Mouse (Mus musculus) naive thymus-derived CD4-positive, alpha-beta T cell, adult 2 months (primary cell): ENCODE data around the gene 1700007K13Rik.
"Not testable (repeated sequence)": the region's sequence is repeated elsewhere in the genome, so short reads cannot be mapped to it uniquely, and the experiment has no call there.

Experiments
- DNase-seq: peaks from one replicate; pipeline ENCODE4 v3.0.0-alpha.2; 2011; ENCODE audit warnings: low read depth

Gene 1700007K13Rik

GRCm38 (mm10) chr2:28465836-28466518, at the start of gene 1700007K13Rik:
TSS of gene 1700007K13Rik (minus strand) at chr2:28466332.
- peak; percentile 74 for DNase-seq

GRCm38 (mm10) chr2:28514489-28514888, 48.4 kb upstream of the 1700007K13Rik start:
- peak; percentile 96 for DNase-seq

GRCm38 (mm10) chr2:28513431-28514370, 47.6 kb upstream of the 1700007K13Rik start:
- DNase-seq: peak; percentile 70

- DNase-seq: peak; percentile 76
Measured at GRCm38 (mm10) chr2:28512798-28513401, 46.8 kb upstream of the 1700007K13Rik start, which contains the start of gene Ralgds. TSS of gene Ralgds (plus strand) at chr2:28513125.

GRCm38 (mm10) chr2:28511600-28511999, 45.5 kb upstream of the 1700007K13Rik start:
- DNase-seq: not testable (repeated sequence)

- DNase-seq: no peak
Measured at GRCm38 (mm10) chr2:28506291-28506690, 40.2 kb upstream of the 1700007K13Rik start.

GRCm38 (mm10) chr2:28505795-28506194, 39.7 kb upstream of the 1700007K13Rik start, which contains the start of gene Gm10134:
TSS of gene Gm10134 (plus strand) at chr2:28506095.
- no peak for DNase-seq

GRCm38 (mm10) chr2:28504676-28505075, 38.5 kb upstream of the 1700007K13Rik start:
- no peak for DNase-seq

- DNase-seq: no peak
Measured at GRCm38 (mm10) chr2:28502987-28503386, 36.9 kb upstream of the 1700007K13Rik start.

GRCm38 (mm10) chr2:28498431-28498830, 32.3 kb upstream of the 1700007K13Rik start:
- no peak for DNase-seq

- DNase-seq: no peak
Measured at GRCm38 (mm10) chr2:28497561-28497960, 31.4 kb upstream of the 1700007K13Rik start.

- no peak for DNase-seq
Measured at GRCm38 (mm10) chr2:28496671-28497070, 30.5 kb upstream of the 1700007K13Rik start, which contains the start of gene Gbgt1. TSS of gene Gbgt1 (plus strand) at chr2:28496891.

GRCm38 (mm10) chr2:28495801-28496595, 29.9 kb upstream of the 1700007K13Rik start:
- no peak for DNase-seq

GRCm38 (mm10) chr2:28495207-28495756, 29.1 kb upstream of the 1700007K13Rik start:
- DNase-seq: peak; percentile 12

- no peak for DNase-seq
Measured at GRCm38 (mm10) chr2:28494521-28494920, 28.4 kb upstream of the 1700007K13Rik start.

- DNase-seq: no peak
Measured at GRCm38 (mm10) chr2:28483861-28484260, 17.7 kb upstream of the 1700007K13Rik start.

- no peak for DNase-seq
Measured at GRCm38 (mm10) chr2:28479208-28480204, 13.4 kb upstream of the 1700007K13Rik start.

- not testable (repeated sequence) for DNase-seq
Measured at GRCm38 (mm10) chr2:28477993-28478392, 11.9 kb upstream of the 1700007K13Rik start.

GRCm38 (mm10) chr2:28472011-28472410, 5.9 kb upstream of the 1700007K13Rik start:
- not testable (repeated sequence) for DNase-seq

GRCm38 (mm10) chr2:28470591-28470990, 4.5 kb upstream of the 1700007K13Rik start:
- no peak for DNase-seq
